Mouse (Mus musculus): ENCODE data around the gene Diexf.

Diexf gene

DNA sequence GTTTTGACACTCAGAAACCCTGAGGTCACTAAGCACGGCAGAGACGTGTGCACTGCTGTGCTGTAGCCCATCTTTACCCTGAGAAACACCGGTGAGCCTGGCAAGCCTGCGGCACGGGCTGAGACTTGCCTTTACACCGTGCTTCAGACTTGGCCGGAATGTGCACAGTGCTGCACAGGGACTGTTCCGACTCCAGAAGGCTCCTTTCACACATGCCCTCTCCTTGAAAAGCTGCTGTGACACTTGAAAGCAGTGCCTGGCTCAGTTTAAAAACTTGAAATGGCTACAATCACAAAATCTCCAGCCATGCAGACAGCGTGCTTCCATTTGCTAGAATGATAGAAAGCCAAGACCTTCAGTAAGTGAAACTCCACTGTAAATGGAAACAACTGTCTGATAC lies 18.0 kb downstream of the Diexf start:
- POLR2A ChIA-PET: interaction anchor here in 1 of 4 experiments (0.6 to 1.5 kb wide), 2 partner anchors 12 to 17 kb away, joined by 3 read pairs; no protein-coding TSS in a partner anchor

GRCm38 (mm10) chr1:193102996-193103395 lies 27.1 kb downstream of the Diexf start:
- ChIA-PET CTCF (no interaction called here), POLR2A (interaction anchor here in 2 of 4 experiments (0.9 to 1.3 kb wide), 3 partner anchors 12 to 25 kb away, joined by 3 read pairs; no protein-coding TSS in a partner anchor)

More for the DNA sequence above, 18.0 kb downstream of the Diexf start:
- CTCF ChIA-PET: no interaction called here

- ChIA-PET POLR2A (interaction anchor here in 2 of 4 experiments (0.9 to 1.3 kb wide), 4 partner anchors 12 to 27 kb away, joined by 3 to 4 read pairs (median 3); partner anchors contain the start of gene Diexf (in 1 of the 2)), CTCF (interaction anchor here in 1 of 4 experiments (0.5 kb wide), 1 partner anchor 274 kb away, joined by 8 read pairs; no protein-coding TSS in a partner anchor)
Measured at GRCm38 (mm10) chr1:193102556-193102955, 27.5 kb downstream of the Diexf start.

- ChIA-PET POLR2A (interaction anchor here in 2 of 4 experiments (0.6 to 1.5 kb wide), 8 partner anchors 8 to 1920 kb away, joined by 3 to 6 read pairs (median 4); partner anchors contain the start of gene Diexf (in 2 of the 2)), CTCF (interaction anchor here in 2 of 4 experiments (0.5 to 0.6 kb wide), 2 partner anchors 76 to 275 kb away, joined by 4 to 8 read pairs; no protein-coding TSS in a partner anchor)
Measured at GRCm38 (mm10) chr1:193102029-193102428, 28.0 kb downstream of the Diexf start.

DNA sequence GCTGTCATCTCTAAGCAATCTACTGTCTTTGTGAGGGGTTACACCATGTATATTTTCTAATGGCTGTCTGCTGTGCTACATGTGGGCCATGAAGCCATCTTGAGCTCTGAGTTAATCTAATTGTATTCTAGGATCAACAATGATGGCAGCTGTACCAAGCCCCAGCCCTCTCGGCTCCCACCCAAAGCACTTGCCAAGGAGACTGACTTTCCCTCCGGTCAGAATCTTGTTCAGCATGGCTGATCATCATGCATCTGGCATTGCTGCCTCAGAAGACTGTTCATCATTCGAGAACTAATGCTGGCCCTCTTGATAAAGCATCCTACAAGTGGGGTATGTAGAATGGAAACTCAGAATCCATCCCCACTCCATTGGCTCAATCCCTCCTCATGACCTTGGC lies 31.1 kb downstream of the Diexf start:
- ChIA-PET CTCF (no interaction called here), POLR2A (interaction anchor here in 2 of 4 experiments (0.7 to 0.8 kb wide), 2 partner anchors 198 to 1628 kb away, joined by 3 to 6 read pairs; no protein-coding TSS in a partner anchor)

- ChIA-PET CTCF (no interaction called here), POLR2A (interaction anchor here in 1 of 4 experiments (0.7 to 1.2 kb wide), 2 partner anchors 13 to 15 kb away, joined by 3 to 4 read pairs; no protein-coding TSS in a partner anchor)
Measured at GRCm38 (mm10) chr1:193093596-193093995, 36.5 kb downstream of the Diexf start.

GRCm38 (mm10) chr1:193092771-193093170 lies 37.3 kb downstream of the Diexf start:
- ChIA-PET POLR2A (no interaction called here), CTCF (no interaction called here)

GRCm38 (mm10) chr1:193090894-193091293 lies 39.2 kb downstream of the Diexf start:
- CTCF ChIA-PET: interaction anchor here in 1 of 4 experiments (0.7 kb wide), 1 partner anchor 295 kb away, joined by 3 read pairs; no protein-coding TSS in a partner anchor
- POLR2A ChIA-PET: interaction anchor here in 2 of 4 experiments (0.6 to 1.4 kb wide), 5 partner anchors 12 to 345 kb away, joined by 3 to 15 read pairs (median 3); no protein-coding TSS in a partner anchor

- CTCF ChIA-PET: interaction anchor here in 1 of 4 experiments (0.7 kb wide), 1 partner anchor 294 kb away, joined by 3 read pairs; no protein-coding TSS in a partner anchor
- POLR2A ChIA-PET: interaction anchor here in 2 of 4 experiments (0.6 to 1.4 kb wide), 5 partner anchors 12 to 345 kb away, joined by 3 to 15 read pairs (median 3); no protein-coding TSS in a partner anchor
Measured at GRCm38 (mm10) chr1:193090211-193090871, 39.7 kb downstream of the Diexf start.

DNA sequence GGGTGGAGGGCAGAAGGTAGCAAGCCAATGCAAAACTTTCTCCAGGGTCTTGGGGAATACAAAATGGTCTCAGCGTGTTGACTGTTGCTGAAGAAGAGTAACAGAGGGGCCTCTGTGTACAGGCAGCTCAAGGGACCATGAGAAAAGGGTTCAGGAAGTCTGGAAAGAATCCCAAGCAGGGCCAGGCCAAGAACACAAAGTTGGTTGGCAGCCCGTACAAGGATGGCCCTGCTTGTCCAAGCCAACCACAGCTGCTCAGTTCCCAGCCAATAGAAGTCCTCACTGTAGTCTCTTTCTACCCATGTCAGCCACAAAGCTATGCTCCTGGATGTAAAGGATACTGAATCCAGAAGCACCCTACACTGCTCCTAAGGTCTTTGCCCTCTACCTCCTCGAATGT lies 40.4 kb downstream of the Diexf start:
- ChIA-PET CTCF (no interaction called here), POLR2A (interaction anchor here in 2 of 4 experiments (0.5 to 1.4 kb wide), 4 partner anchors 10 to 610 kb away, joined by 3 to 4 read pairs (median 4); no protein-coding TSS in a partner anchor)

DNA sequence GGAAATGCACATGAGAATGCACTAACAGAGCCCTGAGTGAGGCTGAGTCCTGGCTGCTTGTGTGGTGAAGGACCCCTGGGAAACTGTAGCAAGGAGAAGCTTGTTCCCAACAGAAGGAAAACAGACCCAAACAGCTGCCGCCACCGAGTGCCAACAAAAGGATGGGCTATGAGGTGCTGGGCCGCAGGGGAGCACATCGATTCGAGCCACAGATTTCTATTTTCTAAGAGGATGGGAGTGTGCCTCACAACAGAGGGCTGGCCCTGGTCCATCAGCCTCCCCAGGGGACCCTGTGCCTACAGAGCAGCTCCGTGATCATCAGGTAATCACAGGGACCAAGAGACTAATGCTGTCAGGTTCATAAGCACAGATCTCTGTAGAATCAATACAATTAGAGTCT lies 40.9 kb downstream of the Diexf start:
- ChIA-PET CTCF (no interaction called here), POLR2A (interaction anchor here in 1 of 4 experiments (0.5 to 1.4 kb wide), 3 partner anchors 10 to 609 kb away, joined by 3 to 4 read pairs (median 3); no protein-coding TSS in a partner anchor)

DNA sequence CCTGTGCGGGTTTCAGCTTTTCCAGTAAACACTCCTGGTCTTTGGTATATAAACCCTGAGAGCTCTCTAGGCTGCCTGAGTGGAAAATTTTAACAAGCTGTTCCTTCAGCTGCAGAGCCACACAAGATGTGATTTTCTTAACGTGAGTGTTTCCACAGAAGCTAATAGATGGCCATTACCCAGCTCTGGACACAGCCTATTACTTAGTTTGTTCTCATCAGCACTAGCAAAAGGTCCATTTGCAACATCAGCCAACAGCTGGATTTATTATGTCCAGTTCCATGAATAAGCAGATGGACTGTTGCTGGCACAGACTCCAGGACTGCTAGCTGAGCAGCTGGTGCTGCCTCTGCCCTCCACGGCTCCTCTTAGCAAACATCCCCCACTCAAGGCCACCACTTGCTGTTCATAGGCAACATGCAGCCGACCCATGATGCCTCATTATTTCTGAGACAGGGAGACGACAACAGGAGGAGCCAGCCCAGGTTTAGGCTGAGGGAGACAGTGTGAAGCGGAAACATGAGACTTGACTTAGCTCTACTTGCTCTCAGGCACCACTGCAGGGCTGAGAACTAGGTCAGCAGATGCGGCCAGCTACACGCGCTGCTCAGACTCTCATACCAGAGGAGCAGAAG lies 43.1 kb downstream of the Diexf start:
- ChIA-PET CTCF (no interaction called here), POLR2A (interaction anchor here in 2 of 4 experiments (0.8 to 0.9 kb wide), 2 partner anchors 10 to 43 kb away, joined by 4 to 5 read pairs; partner anchors contain the start of gene Diexf (in 1 of the 2))

DNA sequence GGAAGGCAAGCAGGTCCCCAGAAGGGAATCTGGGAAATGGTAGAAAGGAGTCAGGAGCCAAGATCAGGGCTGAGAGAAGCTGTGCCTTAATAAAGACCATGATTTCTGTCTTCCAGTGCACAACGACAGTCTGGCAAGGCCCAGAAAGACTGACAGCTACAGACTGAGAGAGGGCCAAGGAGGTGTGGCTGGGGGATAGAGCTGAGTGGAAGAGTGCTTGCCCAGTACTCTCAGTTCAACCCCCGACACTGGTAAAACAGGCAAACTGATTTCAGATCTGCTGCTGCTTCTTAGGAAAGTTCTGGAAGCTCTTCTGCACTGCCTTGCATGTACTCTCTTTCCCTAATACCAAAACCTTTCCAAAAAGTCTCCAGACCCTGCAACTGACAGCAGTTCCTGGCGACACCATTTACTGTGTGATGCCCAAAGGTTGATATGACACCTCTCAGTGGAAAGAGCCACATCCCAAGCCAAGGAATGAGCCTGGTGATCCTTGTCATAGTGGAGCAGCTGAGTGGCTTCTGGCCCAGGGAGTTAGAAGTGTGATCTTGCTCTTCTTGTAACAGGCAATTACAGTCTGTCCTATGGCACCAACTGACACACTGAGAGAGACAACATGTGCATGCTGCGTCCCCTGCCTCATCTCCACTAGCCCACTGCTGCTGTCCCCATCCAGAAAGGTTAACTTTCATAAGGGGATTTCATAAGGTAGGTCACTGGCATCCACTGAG lies 43.8 kb downstream of the Diexf start:
- POLR2A ChIA-PET: interaction anchor here in 2 of 4 experiments (0.9 to 1.2 kb wide), 2 partner anchors 10 to 340 kb away, joined by 3 to 5 read pairs; no protein-coding TSS in a partner anchor
- CTCF ChIA-PET: no interaction called here

DNA sequence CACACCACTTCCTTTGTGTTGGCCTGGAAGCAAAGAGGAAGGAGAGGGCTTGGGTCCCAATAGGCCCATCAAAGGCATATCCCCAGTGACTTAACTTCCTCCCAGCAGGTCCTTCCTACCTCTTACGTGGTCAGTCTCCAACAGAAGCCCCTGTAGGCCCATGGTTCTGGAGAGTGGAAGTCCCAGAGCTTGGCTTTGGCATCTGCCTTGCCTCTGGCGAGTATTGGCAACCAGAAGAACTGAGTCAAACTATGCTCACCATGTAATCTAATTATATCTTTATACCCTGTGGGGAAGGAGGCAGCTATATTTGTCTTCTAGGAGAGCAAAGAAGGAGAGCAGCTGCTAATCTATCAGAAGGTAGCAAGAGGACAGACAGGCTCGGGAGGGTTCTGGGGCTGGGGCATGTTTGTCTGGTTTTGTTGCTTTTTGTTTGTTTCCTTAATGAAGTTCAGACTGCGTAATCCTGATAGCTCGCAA lies 44.5 kb downstream of the Diexf start:
- CTCF ChIA-PET: no interaction called here
- POLR2A ChIA-PET: interaction anchor here in 2 of 4 experiments (1.2 to 1.3 kb wide), 2 partner anchors 28 to 340 kb away, joined by 3 read pairs; no protein-coding TSS in a partner anchor

GRCm38 (mm10) chr1:193084016-193084415 lies 46.1 kb downstream of the Diexf start:
- ChIA-PET POLR2A (interaction anchor here in 1 of 4 experiments (1.3 kb wide), 1 partner anchor 29 kb away, joined by 3 read pairs; no protein-coding TSS in a partner anchor), CTCF (no interaction called here)

- CTCF ChIA-PET: no interaction called here
- POLR2A ChIA-PET: no interaction called here
Measured at GRCm38 (mm10) chr1:193083051-193083450, 47.0 kb downstream of the Diexf start.

DNA sequence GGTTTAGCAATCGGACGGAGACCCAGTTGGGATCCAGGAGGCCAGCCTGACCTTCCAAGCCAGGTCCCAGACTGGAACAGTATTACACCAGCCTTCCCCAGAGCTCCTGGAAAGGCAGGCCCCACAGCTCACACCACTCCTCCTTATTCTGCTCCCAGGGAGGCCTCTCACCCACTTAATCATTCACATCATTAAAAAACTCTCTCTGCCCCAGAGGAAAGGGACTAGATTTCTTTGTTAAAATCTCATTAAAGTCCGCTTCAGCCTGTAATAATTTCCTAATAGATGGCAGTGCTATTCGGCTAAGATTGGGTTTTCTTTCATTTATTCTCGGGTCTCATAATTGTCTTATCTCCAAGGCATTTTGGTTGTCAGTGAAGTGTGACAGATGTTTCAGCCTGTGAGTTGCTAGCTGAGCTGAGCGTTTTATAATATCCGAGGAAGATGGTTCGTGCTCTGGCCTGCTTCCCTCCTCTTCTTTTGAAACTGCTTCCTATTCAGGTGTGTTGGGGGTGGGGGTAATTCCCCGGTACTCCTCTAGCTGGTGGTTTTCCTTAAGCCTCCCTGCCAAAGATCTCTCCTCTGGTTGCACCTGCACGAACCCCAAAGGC lies 47.7 kb downstream of the Diexf start:
- CTCF ChIA-PET: no interaction called here
- POLR2A ChIA-PET: no interaction called here

DNA sequence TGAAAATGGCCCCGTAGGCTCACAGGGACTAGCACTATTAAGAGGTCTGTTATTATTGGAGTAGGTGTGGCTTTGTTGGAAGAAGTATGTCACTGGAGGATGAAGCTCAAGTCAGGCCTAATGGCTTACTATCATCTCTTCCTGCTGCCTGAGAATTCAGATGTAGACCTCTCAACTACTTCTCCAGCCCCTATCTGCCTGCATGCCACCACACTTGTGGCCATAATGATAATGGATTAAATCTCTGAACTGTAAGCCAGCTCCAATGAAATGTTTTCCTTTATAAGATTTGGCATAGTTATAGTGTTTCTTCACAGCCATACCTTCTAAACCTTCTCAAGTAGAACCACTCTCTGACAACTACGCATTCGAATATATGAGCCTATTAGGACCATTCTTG lies 67.5 kb downstream of the Diexf start:
- ChIA-PET POLR2A (no interaction called here), CTCF (no interaction called here)
